Mouse (Mus musculus) thymus, adult 2 months (tissue): ENCODE data around the gene Tsc22d1.

ENCODE experiments used
- CTCF ChIP-seq: fragments of 200-500 bp; IDR thresholded peaks from 2 replicates; pipeline ENCODE4 v1.5.1; 2012; ENCODE audit warnings: mild to moderate bottlenecking, control low read depth, low read length, moderate library complexity, borderline replicate concordance; ENCODE audit not compliant: control insufficient read depth, poor library complexity, insufficient read depth; ENCODE audit errors: extremely low read depth
- POLR2A ChIP-seq: fragments of 200-500 bp; IDR thresholded peaks from 2 replicates; pipeline ENCODE4 v1.6.1; 2012; ENCODE audit warnings: mild to moderate bottlenecking, low read length, control low read depth, moderate library complexity; ENCODE audit not compliant: control insufficient read depth, poor library complexity, insufficient read depth; ENCODE audit errors: extremely low read depth

- no peak for TF ChIP-seq CTCF
- TF ChIP-seq POLR2A = no peak
Observed at GRCm38 (mm10) chr14:76420726-76421125, 6.0 kb downstream of the Tsc22d1 start.
